Mouse (Mus musculus): ENCODE measurements at regions not wholly inside any gene's neighbourhood (a gene's known extent, or its start where the extent isn't known, plus 50 kb on each side); places are given as distances from the start of the nearest gene placed in this dataset.

DNA sequence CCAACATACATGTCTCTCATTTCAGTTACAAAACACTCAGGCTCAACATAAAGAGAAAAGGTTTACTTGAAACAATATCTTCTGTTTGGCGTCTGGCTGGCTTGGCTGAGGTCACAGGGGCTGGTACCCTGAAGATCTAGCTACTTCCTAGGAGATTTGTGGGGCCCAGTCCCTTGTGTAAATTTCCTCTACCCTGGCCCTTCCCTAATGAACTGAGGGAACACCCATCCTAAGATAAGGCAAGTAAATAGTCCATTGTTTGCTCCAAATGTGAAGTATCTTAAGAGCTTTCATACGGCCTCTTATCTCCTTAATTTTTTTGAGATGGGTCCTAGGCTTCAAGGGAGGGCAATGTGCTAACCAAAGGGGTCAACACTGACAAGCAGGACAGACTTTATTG, 133.6 kb upstream of the Ednrb start:
- TF ChIP-seq MAX (IDR thresholded peaks at IDR 0.05; ENCODE audit: low read length) (no peak), ELF1 (IDR thresholded peaks at IDR 0.05; ENCODE audit: low read depth, low read length) (no peak), SIN3A (IDR thresholded peaks at IDR 0.05; ENCODE audit: low read length) (no peak), NELFE (IDR thresholded peaks at IDR 0.05; ENCODE audit: low read depth, low read length) (no peak), CHD2 (IDR thresholded peaks at IDR 0.05; ENCODE audit: low read length) (no peak)

DNA sequence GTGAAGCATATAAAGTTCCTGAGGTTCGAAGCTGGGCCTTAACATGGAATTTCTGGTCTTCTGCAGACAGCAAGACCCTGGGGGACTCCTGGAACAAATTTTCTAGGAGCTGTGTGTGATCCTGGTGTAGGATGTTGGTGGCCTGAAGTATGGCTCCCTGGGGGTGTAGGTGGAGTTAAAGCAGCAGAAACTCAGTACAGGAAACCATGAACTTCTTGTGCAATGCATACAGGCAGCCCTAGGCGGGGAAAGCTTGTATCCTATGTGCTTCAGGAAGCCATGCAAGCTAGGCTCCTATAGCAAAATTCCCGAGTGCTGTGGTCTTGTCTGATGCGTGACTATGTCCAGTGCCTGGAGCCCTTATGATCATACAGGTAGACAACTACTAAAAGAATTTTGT, 129.8 kb upstream of the Ednrb start:
- H3K9me3 ChIP-seq (replicated peaks; ENCODE audit: low read length), result peaks cover 2% of the 10 kb centered on the region
- no peak overlapping the region for H3K4me3 ChIP-seq (replicated peaks in 1 of 3; ENCODE audit: low read depth in 2 of 3, low read length in 2 of 3, poor library complexity in 1 of 3)
- no peak for DNase-seq (ENCODE audit: extremely low read depth)
- dilution Hi-C loops (cut with MboI; ENCODE audit: extremely low pct_ligation_motif_present, extremely low pct_unique_long_range_greater_than_20kb, low sequenced_read_pairs), result loop anchor here (25.0 kb wide), 1 partner anchor 412 kb away; no protein-coding TSS in a partner anchor
- TF ChIP-seq SMC3 (IDR thresholded peaks at IDR 0.05; ENCODE audit: low read depth, low read length) (no peak), MAFK (IDR thresholded peaks at IDR 0.05; ENCODE audit: insufficient replicate concordance, low read length) (no peak), USF2 (conservative IDR thresholded peaks at IDR 0.05; ENCODE audit: low read depth, low read length) (no peak), HCFC1 (IDR thresholded peaks at IDR 0.05; ENCODE audit: low read depth, low read length) (no peak), MAZ (IDR thresholded peaks at IDR 0.05; ENCODE audit: low read depth, low read length) (no peak)
- in situ Hi-C loops (cut with MboI; ENCODE audit: low pct_ligation_motif_present, low pct_unique_long_range_greater_than_20kb, low sequenced_read_pairs), result no loop called here
- no peak overlapping the region for H3K9ac ChIP-seq (ENCODE audit: insufficient read depth, low read depth)
- H3K27ac ChIP-seq (ENCODE audit: insufficient read depth, low read depth), result no peak overlapping the region
- H3K27me3 ChIP-seq (replicated peaks), result no peaks in the 10 kb centered on the region
- H3K36me3 ChIP-seq (replicated peaks in 1 of 2; ENCODE audit: control insufficient read depth in 1 of 2, insufficient read depth in 1 of 2, low read length in 1 of 2), result no peaks in the 10 kb centered on the region
- no peaks in the 10 kb centered on the region for H3K79me2 ChIP-seq (replicated peaks; ENCODE audit: control insufficient read depth, extremely low read depth, insufficient read depth, poor library complexity, severe bottlenecking)
- H3K4me1 ChIP-seq (ENCODE audit: control insufficient read depth in 1 of 2, insufficient read depth in 2 of 2), result no peaks in the 10 kb centered on the region
- H3K4me2 ChIP-seq (ENCODE audit: insufficient read depth, low read depth, poor library complexity, severe bottlenecking), result no peak overlapping the region

More for the DNA sequence above, 133.6 kb upstream of the Ednrb start:
- no peak for DNase-seq (ENCODE audit: extremely low read depth)
- in situ Hi-C loops (cut with MboI; ENCODE audit: low pct_ligation_motif_present, low pct_unique_long_range_greater_than_20kb, low sequenced_read_pairs), result no loop called here
- Histone ChIP-seq H3K36me3 (replicated peaks in 1 of 2; ENCODE audit: control insufficient read depth in 1 of 2, insufficient read depth in 1 of 2, low read length in 1 of 2) (no peaks in the 10 kb centered on the region), H3K4me2 (ENCODE audit: insufficient read depth, low read depth, poor library complexity, severe bottlenecking) (no peak overlapping the region), H3K4me3 (replicated peaks in 1 of 3; ENCODE audit: low read depth in 2 of 3, low read length in 2 of 3, poor library complexity in 1 of 3) (no peak overlapping the region), H3K9me3 (replicated peaks; ENCODE audit: low read length) (no peaks in the 10 kb centered on the region), H3K4me1 (ENCODE audit: control insufficient read depth in 1 of 2, insufficient read depth in 2 of 2) (no peaks in the 10 kb centered on the region), H3K27me3 (replicated peaks) (no peaks in the 10 kb centered on the region), H3K9ac (ENCODE audit: insufficient read depth, low read depth) (no peak overlapping the region), H3K79me2 (replicated peaks; ENCODE audit: control insufficient read depth, extremely low read depth, insufficient read depth, poor library complexity, severe bottlenecking) (no peaks in the 10 kb centered on the region), H3K27ac (ENCODE audit: insufficient read depth, low read depth) (no peak overlapping the region)
- dilution Hi-C loops (cut with MboI; ENCODE audit: extremely low pct_ligation_motif_present, extremely low pct_unique_long_range_greater_than_20kb, low sequenced_read_pairs), result no loop called here

DNA sequence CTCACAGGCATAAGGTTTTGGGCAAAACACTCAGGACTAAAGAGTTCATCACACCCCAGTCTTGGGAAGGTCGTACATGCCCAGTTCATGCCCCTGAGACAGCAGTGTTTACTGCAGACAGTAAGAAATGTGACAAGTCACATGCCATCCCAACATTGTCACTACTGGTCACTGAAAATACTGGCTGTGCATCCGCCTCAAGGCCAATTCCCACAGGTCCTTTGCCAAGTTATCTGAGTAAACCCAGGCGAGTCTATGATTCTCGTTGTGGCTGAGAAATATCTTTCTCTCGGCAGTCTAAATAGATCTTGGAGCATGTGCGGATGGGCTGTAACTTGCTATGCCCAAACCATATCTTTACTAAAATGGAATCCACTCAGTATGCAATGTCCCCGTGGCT, 128.9 kb upstream of the Ednrb start:
- DNase-seq (ENCODE audit: extremely low read depth), result no peak
- Histone ChIP-seq H3K4me3 (replicated peaks in 1 of 3; ENCODE audit: low read depth in 2 of 3, low read length in 2 of 3, poor library complexity in 1 of 3) (no peak overlapping the region), H3K27ac (ENCODE audit: insufficient read depth, low read depth) (no peak overlapping the region), H3K27me3 (replicated peaks) (no peaks in the 10 kb centered on the region), H3K9ac (ENCODE audit: insufficient read depth, low read depth) (no peak overlapping the region), H3K79me2 (replicated peaks; ENCODE audit: control insufficient read depth, extremely low read depth, insufficient read depth, poor library complexity, severe bottlenecking) (no peaks in the 10 kb centered on the region), H3K9me3 (replicated peaks; ENCODE audit: low read length) (peaks cover 2% of the 10 kb centered on the region), H3K4me2 (ENCODE audit: insufficient read depth, low read depth, poor library complexity, severe bottlenecking) (no peak overlapping the region), H3K4me1 (ENCODE audit: control insufficient read depth in 1 of 2, insufficient read depth in 2 of 2) (no peaks in the 10 kb centered on the region), H3K36me3 (replicated peaks in 1 of 2; ENCODE audit: control insufficient read depth in 1 of 2, insufficient read depth in 1 of 2, low read length in 1 of 2) (no peaks in the 10 kb centered on the region)
- in situ Hi-C loops (cut with MboI; ENCODE audit: low pct_ligation_motif_present, low pct_unique_long_range_greater_than_20kb, low sequenced_read_pairs), result no loop called here
- TF ChIP-seq SIN3A (IDR thresholded peaks at IDR 0.05; ENCODE audit: low read length), result no peak
- TF ChIP-seq CHD2 (IDR thresholded peaks at IDR 0.05; ENCODE audit: low read length), result no peak
- no peak for TF ChIP-seq ETS1 (conservative IDR thresholded peaks at IDR 0.05; ENCODE audit: low read depth, low read length)
- TF ChIP-seq MAX (IDR thresholded peaks at IDR 0.05; ENCODE audit: low read length), result no peak
- no peak for TF ChIP-seq EP300 (IDR thresholded peaks at IDR 0.05; ENCODE audit: low read length)
- no peak for TF ChIP-seq MYC (IDR thresholded peaks at IDR 0.05; ENCODE audit: low read depth, low read length)
- TF ChIP-seq PAX5 (IDR thresholded peaks at IDR 0.05; ENCODE audit: low read length), result no peak
- no peak for TF ChIP-seq ZKSCAN1 (IDR thresholded peaks at IDR 0.05; ENCODE audit: borderline replicate concordance, low read depth, low read length)
- TF ChIP-seq MEF2A (IDR thresholded peaks at IDR 0.05; ENCODE audit: borderline replicate concordance, low read depth, low read length), result no peak
- TF ChIP-seq POLR2A (IDR thresholded peaks at IDR 0.05; ENCODE audit: low read depth, low read length), result no peak
- no peak for TF ChIP-seq BHLHE40 (IDR thresholded peaks at IDR 0.05; ENCODE audit: low read depth, low read length)
- no peak for TF ChIP-seq ZNF384 (IDR thresholded peaks at IDR 0.05; ENCODE audit: low read depth, low read length)
- TF ChIP-seq MAFK (IDR thresholded peaks at IDR 0.05; ENCODE audit: insufficient replicate concordance, low read length), result no peak
- no peak for TF ChIP-seq NRF1 (IDR thresholded peaks at IDR 0.05; ENCODE audit: low read depth, low read length)
- dilution Hi-C loops (cut with MboI; ENCODE audit: extremely low pct_ligation_motif_present, extremely low pct_unique_long_range_greater_than_20kb, low sequenced_read_pairs), result loop anchor here (25.0 kb wide), 1 partner anchor 411 kb away; no protein-coding TSS in a partner anchor

Data from CH12.LX (cell line).